Mouse (Mus musculus): Measurements from ENCODE around the gene Itgb7. TPM values are rescaled to one million over a fixed set of nuclear protein-coding genes. Genes with fewer than 3 reads are reported as not detected.

Gene Itgb7
- polyA plus RNA-seq, 1 experiment: 0.86 TPM

GRCm38 (mm10) chr15:102215624-102216023, 16.1 kb downstream of the Itgb7 start:
- TF ChIP-seq CTCF (IDR thresholded peaks at IDR 0.05; ENCODE audit: extremely low read depth, insufficient read depth, low read length): no peak
- no peak for TF ChIP-seq POLR2A (IDR thresholded peaks at IDR 0.05; ENCODE audit: extremely low read depth, insufficient read depth, low read length)
- no peaks in the 10 kb centered on the region for H3K4me1 ChIP-seq (ENCODE audit: control insufficient read depth, insufficient read depth, low read length)
- H3K27ac ChIP-seq (ENCODE audit: insufficient read depth, low read length): no peak overlapping the region
- H3K4me3 ChIP-seq (ENCODE audit: insufficient read depth, low read length): no peak overlapping the region

DNA sequence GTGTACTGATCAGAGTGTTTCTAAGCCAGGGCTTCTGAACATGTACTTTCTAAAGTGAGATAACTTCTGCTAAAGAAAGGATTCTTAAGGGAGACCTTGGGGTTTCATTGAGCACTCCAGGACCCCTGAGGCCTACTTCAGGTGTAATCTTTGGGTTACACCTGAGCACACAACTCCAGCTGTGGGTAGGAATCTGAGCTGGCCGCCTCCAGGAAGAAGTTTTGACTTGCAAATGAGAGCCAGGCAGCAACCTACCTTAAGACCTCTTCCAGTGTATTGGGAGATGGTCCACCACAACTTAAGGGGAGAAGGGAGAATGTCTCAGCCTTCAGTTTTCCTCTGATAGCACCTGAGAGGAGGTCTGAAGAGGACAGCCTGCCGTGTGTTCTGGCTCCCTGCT, 17.6 kb downstream of the Itgb7 start:
- Histone ChIP-seq H3K4me1 (ENCODE audit: control insufficient read depth, insufficient read depth, low read length) (no peaks in the 10 kb centered on the region), H3K27ac (ENCODE audit: insufficient read depth, low read length) (no peak overlapping the region), H3K4me3 (ENCODE audit: insufficient read depth, low read length) (no peak overlapping the region)
- TF ChIP-seq CTCF (IDR thresholded peaks at IDR 0.05; ENCODE audit: extremely low read depth, insufficient read depth, low read length) (no peak), POLR2A (IDR thresholded peaks at IDR 0.05; ENCODE audit: extremely low read depth, insufficient read depth, low read length) (no peak)

- peaks cover 3% of the 10 kb centered on the region; the same call in 1 of the 2 replicates for H3K4me1 ChIP-seq (ENCODE audit: control insufficient read depth, insufficient read depth, low read length)
- H3K4me3 ChIP-seq (ENCODE audit: insufficient read depth, low read length): no peak overlapping the region
- H3K27ac ChIP-seq (ENCODE audit: insufficient read depth, low read length): no peak overlapping the region
- no peak for TF ChIP-seq POLR2A (IDR thresholded peaks at IDR 0.05; ENCODE audit: extremely low read depth, insufficient read depth, low read length)
- no peak for TF ChIP-seq CTCF (IDR thresholded peaks at IDR 0.05; ENCODE audit: extremely low read depth, insufficient read depth, low read length)
Measured at GRCm38 (mm10) chr15:102211895-102212294, 19.8 kb downstream of the Itgb7 start.

DNA sequence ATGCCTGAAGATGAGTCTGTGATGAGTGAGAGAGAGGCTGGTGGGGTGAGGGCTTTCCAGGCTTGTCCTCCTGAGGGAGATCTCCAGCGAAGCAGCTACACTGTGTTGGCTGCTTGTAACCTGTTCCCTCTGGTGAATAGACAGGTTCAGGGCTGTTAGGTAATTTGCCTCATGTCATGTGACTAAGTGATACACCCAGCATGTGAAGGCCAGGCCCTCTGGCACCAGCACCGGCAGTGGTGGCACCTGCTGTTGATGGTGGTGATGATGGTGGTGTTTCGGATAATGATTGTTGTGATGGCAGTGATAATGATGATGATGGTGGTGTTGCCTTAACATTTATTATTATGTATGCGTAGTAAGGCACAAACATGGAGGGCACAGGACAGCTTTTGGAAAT, 20.9 kb downstream of the Itgb7 start:
- no peak for TF ChIP-seq POLR2A (IDR thresholded peaks at IDR 0.05; ENCODE audit: extremely low read depth, insufficient read depth, low read length)
- TF ChIP-seq CTCF (IDR thresholded peaks at IDR 0.05; ENCODE audit: extremely low read depth, insufficient read depth, low read length): no peak
- Histone ChIP-seq H3K4me3 (ENCODE audit: insufficient read depth, low read length) (no peak overlapping the region), H3K4me1 (ENCODE audit: control insufficient read depth, insufficient read depth, low read length) (peaks cover 6% of the 10 kb centered on the region; the same call in 1 of the 2 replicates), H3K27ac (ENCODE audit: insufficient read depth, low read length) (no peak overlapping the region)

GRCm38 (mm10) chr15:102209114-102209513, 22.6 kb downstream of the Itgb7 start:
- Histone ChIP-seq H3K27ac (ENCODE audit: insufficient read depth, low read length) (no peak overlapping the region), H3K4me3 (ENCODE audit: insufficient read depth, low read length) (no peak overlapping the region), H3K4me1 (ENCODE audit: control insufficient read depth, insufficient read depth, low read length) (peaks cover 9% of the 10 kb centered on the region; the same call in 1 of the 2 replicates)
- no peak for TF ChIP-seq POLR2A (IDR thresholded peaks at IDR 0.05; ENCODE audit: extremely low read depth, insufficient read depth, low read length)
- no peak for TF ChIP-seq CTCF (IDR thresholded peaks at IDR 0.05; ENCODE audit: extremely low read depth, insufficient read depth, low read length)

GRCm38 (mm10) chr15:102208092-102208561, 23.6 kb downstream of the Itgb7 start:
- TF ChIP-seq CTCF (IDR thresholded peaks at IDR 0.05; ENCODE audit: extremely low read depth, insufficient read depth, low read length) (no peak), POLR2A (IDR thresholded peaks at IDR 0.05; ENCODE audit: extremely low read depth, insufficient read depth, low read length) (no peak)
- no peak overlapping the region for H3K4me3 ChIP-seq (ENCODE audit: insufficient read depth, low read length)

GRCm38 (mm10) chr15:102207351-102207750, 24.4 kb downstream of the Itgb7 start:
- TF ChIP-seq POLR2A (IDR thresholded peaks at IDR 0.05; ENCODE audit: extremely low read depth, insufficient read depth, low read length) (no peak), CTCF (IDR thresholded peaks at IDR 0.05; ENCODE audit: extremely low read depth, insufficient read depth, low read length) (no peak)
- H3K27ac ChIP-seq (ENCODE audit: insufficient read depth, low read length): no peak overlapping the region
- no peak overlapping the region for H3K4me3 ChIP-seq (ENCODE audit: insufficient read depth, low read length)
- peaks cover 10% of the 10 kb centered on the region; the same call in 1 of the 2 replicates for H3K4me1 ChIP-seq (ENCODE audit: control insufficient read depth, insufficient read depth, low read length)

More at GRCm38 (mm10) chr15:102208092-102208561, 23.6 kb downstream of the Itgb7 start:
- Histone ChIP-seq H3K4me1 (ENCODE audit: control insufficient read depth, insufficient read depth, low read length) (peaks cover 9% of the 10 kb centered on the region; the same call in 1 of the 2 replicates), H3K27ac (ENCODE audit: insufficient read depth, low read length) (no peak overlapping the region)

- 0 out of 2 replicates have a peak overlapping the region, but pooled peaks have one; percentile 41 for H3K27ac ChIP-seq (ENCODE audit: insufficient read depth, low read length)
- H3K4me1 ChIP-seq (ENCODE audit: control insufficient read depth, insufficient read depth, low read length): peaks cover 11% of the 10 kb centered on the region; the same call in 1 of the 2 replicates
- H3K4me3 ChIP-seq (ENCODE audit: insufficient read depth, low read length): peak overlapping the region; percentile 66; the same call in 1 of the 2 replicates
- TF ChIP-seq CTCF (IDR thresholded peaks at IDR 0.05; ENCODE audit: extremely low read depth, insufficient read depth, low read length) (no peak), POLR2A (IDR thresholded peaks at IDR 0.05; ENCODE audit: extremely low read depth, insufficient read depth, low read length) (no peak)
Measured at GRCm38 (mm10) chr15:102205779-102206178, 26.0 kb downstream of the Itgb7 start.

- Histone ChIP-seq H3K4me1 (ENCODE audit: control insufficient read depth, insufficient read depth, low read length) (peaks cover 11% of the 10 kb centered on the region; the same call in 1 of the 2 replicates), H3K4me3 (ENCODE audit: insufficient read depth, low read length) (peak within 1 kb of the TSS; percentile 66), H3K27ac (ENCODE audit: insufficient read depth, low read length) (peak within 1 kb of the TSS; percentile 92)
- no peak for TF ChIP-seq CTCF (IDR thresholded peaks at IDR 0.05; ENCODE audit: extremely low read depth, insufficient read depth, low read length)
- no peak for TF ChIP-seq POLR2A (IDR thresholded peaks at IDR 0.05; ENCODE audit: extremely low read depth, insufficient read depth, low read length)
Measured at GRCm38 (mm10) chr15:102204674-102205505, 26.9 kb downstream of the Itgb7 start, which contains the start of gene Csad. Gene Csad (minus strand): TSS chr15:102204724.
